Mouse (Mus musculus) frontal cortex, postnatal 10 days (tissue): ENCODE results near the gene Tnip1.
"Not testable (repeated sequence)": the region's sequence is repeated elsewhere in the genome, so short reads cannot be mapped to it uniquely, and the experiment has no call there.

Experiments
- DNase-seq, 2 experiments: peaks; one replicate each; pipeline ENCODE4 v3.0.0; 2022; ENCODE audit warnings: low spot score in 2 of 2, mixed read lengths in 1 of 2

The Tnip1 gene

GRCm38 (mm10) chr11:54911201-54911600, 51.5 kb downstream of the Tnip1 start:
- DNase-seq = no peak

GRCm38 (mm10) chr11:54910081-54910665, 52.5 kb downstream of the Tnip1 start:
- no peak for DNase-seq

GRCm38 (mm10) chr11:54909273-54909672, 53.4 kb downstream of the Tnip1 start:
- no peak for DNase-seq

DNA sequence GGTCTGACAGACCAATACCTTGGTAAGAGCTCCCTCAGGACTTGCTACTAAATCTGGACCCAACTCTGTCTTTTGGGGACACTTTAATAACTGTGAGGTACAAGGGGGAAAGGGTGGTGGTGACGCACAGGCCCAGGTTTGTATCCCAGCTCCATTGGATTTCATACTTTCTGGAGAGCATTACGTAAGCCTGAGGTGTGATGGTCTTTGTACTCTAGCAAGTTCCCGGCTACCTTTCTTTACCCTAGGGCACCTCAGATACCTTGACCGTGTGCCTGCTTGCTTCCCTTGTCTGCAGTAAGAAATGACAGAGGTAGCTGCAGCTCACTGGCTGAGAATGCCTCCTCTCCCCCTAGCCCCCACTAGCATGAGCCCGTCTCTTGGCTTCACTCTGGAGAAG, 55.5 kb downstream of the Tnip1 start:
- DNase-seq = no peak

DNA sequence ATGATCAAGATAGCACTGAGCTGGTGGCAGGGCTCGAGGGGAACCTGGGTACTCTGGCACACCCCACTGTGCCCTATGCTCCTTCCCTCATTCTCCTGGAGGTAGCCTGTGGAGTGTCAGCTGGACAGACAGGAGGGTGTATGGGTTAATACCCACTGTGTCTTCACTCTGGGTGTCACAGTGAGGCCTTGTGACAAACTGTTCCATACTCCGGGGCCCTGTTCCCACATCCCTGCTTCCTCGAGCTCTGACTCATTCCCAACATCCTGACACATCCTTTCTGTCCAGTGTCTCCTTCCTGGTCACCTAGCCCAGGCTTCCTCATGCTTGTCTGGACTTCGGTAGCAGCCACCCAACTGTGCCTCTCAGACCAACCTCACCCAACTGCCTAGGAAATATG, 56.3 kb downstream of the Tnip1 start:
- no peak for DNase-seq

DNA sequence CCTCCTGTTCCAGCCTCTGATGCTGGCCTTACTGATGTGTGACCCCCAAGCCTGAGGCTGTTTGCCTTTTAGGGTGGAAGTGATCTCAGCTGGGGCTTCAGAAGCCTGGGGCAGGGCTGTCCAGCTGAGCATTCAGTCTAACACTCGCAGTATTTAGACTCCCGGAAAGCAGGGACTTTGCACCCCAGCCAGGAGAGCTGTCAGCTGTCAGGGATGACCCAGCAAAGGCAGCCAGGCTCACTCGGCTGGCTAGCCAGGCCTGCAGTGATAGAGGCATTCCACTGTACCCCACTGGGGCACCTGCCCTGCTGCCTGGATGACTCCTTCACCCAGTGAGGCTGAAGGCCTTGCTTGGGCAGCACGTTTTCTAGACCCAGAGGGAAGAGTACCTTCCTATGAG, 56.8 kb downstream of the Tnip1 start:
- DNase-seq = no peak

GRCm38 (mm10) chr11:54905086-54905485, 57.6 kb downstream of the Tnip1 start:
- no peak for DNase-seq

DNA sequence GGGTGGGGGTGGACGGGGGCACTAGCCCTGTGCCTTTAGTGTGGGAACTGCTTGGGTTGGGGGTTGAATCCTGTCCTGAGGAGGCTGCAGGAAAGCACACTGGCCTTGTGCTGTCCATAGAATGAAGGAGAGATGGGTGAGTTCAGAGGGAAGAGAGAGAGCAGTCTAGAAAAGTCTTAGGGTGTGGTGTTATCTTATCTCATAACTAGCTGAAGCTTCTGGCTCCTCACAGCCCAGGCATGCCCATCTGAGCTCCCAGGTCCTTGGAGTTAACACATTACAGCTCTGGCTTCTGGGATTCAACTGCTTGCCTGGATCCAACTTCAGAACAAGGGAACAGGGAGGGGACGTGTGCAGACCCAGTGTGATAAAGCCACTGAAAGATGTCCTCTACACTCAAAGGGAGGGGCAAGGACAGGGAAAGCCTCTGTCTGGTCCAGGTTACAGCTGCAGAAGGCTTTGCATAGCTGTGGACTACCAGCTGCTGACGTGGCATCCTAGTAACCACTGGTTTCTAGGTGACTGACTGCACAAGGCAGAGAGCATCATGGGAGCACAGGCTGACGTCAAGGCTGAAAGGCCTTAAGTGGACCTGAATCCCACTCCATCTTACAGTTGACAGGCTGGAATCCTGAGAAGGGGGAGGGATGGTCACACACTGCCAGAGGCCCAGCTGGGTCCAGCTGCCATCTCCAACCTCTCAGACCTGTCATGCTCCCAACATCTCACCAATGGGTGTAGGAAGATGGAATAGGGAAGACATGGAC, 58.6 kb downstream of the Tnip1 start:
- DNase-seq = no peak

GRCm38 (mm10) chr11:54903339-54903738, 59.4 kb downstream of the Tnip1 start:
- DNase-seq = no peak

- DNase-seq = peak in 1 of 2 experiments; percentile 49
Measured at GRCm38 (mm10) chr11:54902333-54903323, 60.1 kb downstream of the Tnip1 start, which contains the start of gene Gpx3. Gpx3 (plus strand) TSS chr11:54902453.

DNA sequence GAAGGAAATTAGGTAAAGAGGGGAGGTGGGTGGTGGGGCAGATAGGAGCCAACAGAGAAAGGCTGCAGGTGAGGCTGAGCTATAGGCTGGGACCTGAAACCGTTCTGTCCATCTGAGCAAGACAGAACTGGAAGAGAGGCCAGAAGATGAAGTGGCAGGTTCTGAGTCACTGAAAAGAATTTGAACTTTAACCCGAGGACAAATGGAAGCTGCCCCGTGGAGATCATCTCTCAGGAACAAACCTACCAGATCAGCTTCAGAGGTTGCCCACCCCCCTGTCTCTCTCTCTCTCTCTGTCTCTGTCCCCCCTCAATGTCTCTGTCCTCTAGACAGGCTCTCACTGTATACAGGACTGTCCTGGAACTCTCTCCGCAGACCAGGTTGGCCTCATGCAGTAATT, 63.1 kb downstream of the Tnip1 start:
- no peak for DNase-seq

- no peak for DNase-seq
Measured at GRCm38 (mm10) chr11:54897470-54897869, 65.2 kb downstream of the Tnip1 start.

DNA sequence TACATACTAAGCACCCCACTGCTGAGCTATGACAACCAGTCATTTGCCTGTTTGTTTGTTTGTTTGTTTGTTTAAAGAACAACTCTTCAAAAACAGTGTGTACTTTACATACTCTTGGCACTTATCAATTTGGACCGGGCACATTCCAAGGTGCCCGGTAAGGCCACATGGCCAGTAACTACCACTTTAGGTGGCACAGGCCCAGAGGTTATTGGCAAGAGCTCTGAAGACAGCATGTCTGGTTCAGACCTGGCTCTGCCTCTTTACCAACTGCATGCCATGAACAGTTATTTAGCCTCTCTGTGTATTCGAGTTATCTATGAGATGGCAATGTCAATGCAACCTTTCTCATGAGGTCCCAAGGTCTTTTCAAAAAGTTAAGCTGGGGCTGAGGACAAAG, 66.1 kb downstream of the Tnip1 start:
- DNase-seq = not testable (repeated sequence)

- no peak for DNase-seq
Measured at GRCm38 (mm10) chr11:54894589-54894988, 68.1 kb downstream of the Tnip1 start.

GRCm38 (mm10) chr11:54892091-54892490, 70.6 kb downstream of the Tnip1 start:
- DNase-seq = no peak

DNA sequence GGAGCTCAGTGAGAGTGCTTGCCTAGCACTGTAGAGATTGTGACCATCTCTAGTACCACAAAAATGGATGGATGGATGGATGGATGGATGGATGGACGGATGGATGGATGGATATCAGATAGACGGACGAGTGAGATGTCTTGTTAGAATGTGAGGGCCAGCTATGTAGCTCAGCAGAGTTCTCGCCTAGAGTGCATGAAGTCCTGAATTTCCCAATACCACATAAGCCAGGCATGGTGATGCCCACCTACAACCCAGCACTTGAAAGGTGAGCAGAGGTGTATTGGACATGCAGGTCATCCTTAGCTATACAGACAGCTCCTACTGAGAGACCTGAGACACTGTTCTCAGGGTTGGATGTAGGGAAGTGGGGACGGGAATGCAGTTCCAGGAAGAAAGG, 71.4 kb downstream of the Tnip1 start:
- DNase-seq = no peak

- DNase-seq = no peak
Measured at GRCm38 (mm10) chr11:54887927-54888326, 74.8 kb downstream of the Tnip1 start.

DNA sequence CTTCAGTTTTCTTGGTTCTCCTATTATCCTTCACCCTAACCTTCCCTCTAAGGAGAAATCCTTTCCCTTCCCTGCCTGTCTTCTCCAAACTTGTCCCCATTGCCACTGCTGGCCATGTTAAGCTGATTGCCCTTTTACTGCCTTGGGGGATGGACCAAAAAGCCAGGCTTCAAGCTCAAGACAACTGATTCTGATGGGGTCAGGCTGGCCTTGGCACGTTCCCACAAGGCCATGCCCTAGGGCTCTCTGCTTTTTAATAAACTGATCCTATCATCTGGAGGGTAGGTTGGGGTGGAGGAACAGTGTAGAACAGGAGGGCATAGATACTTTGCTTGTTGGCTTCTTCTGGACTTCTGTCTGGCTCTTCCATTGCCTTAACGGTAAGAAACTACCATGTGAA, 77.3 kb downstream of the Tnip1 start:
- DNase-seq = no peak

GRCm38 (mm10) chr11:54884937-54885336, 77.8 kb downstream of the Tnip1 start:
- DNase-seq = no peak

- no peak for DNase-seq
Measured at GRCm38 (mm10) chr11:54884197-54884828, 78.4 kb downstream of the Tnip1 start.

GRCm38 (mm10) chr11:54882671-54883070, 80.0 kb downstream of the Tnip1 start:
- DNase-seq = no peak

DNA sequence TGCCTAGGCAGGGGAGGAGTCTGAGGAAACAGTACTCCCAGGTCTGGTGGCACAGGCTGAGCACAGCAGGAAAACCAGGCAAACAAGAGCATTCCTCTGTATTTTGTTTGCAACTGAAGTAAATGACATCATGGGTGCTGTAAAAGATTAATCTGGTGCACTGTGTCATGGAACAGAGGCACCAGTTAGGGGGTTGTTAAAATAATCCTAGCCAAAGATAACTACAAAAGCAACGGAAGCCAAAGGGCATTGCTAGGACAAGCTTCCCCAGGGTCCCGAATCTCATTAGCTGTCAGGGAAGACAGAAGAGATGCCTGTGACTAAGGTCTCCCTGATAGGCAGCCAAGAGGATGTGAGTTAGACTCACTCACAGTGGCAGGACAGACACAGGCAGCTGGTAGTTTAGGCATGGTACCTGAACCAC, 81.7 kb downstream of the Tnip1 start:
- DNase-seq = no peak
